Mouse (Mus musculus): ENCODE data around the gene Rpl28. TPM values are rescaled to one million over a fixed set of nuclear protein-coding genes. Genes with fewer than 3 reads are reported as not detected.
"Not testable (repeated sequence)": the region's sequence is repeated elsewhere in the genome, so short reads cannot be mapped to it uniquely, and the experiment has no call there.

Gene Rpl28
- polyA plus RNA-seq, 1 experiment from 2014 or later, result 149 TPM

- WGBS, result 36% methylated on average over 5 of the region's 5 CpGs
- Histone ChIP-seq H3K4me3 (replicated peaks; ENCODE audit: low read depth, low read length) (no peak overlapping the region), H3K36me3 (ENCODE audit: control insufficient read depth, insufficient read depth, low read length) (no peaks in the 10 kb centered on the region), H3K27me3 (ENCODE audit: control insufficient read depth, insufficient read depth, low read length) (peaks cover 39% of the 10 kb centered on the region), H3K4me2 (ENCODE audit: low read length) (no peak overlapping the region), H3K9me3 (ENCODE audit: control insufficient read depth, low read length) (no peaks in the 10 kb centered on the region), H3K9ac (replicated peaks; ENCODE audit: low read length) (no peak overlapping the region), H3K27ac (replicated peaks; ENCODE audit: low read depth, low read length) (no peak overlapping the region), H3K4me1 (ENCODE audit: control insufficient read depth, insufficient read depth, low read length) (no peaks in the 10 kb centered on the region)
- ATAC-seq (ENCODE audit: low FRiP score, low TSS enrichment) (no peak), DNase-seq (no peak)
Observed at GRCm38 (mm10) chr7:4779921-4780320, 12.8 kb upstream of the Rpl28 start.

DNA sequence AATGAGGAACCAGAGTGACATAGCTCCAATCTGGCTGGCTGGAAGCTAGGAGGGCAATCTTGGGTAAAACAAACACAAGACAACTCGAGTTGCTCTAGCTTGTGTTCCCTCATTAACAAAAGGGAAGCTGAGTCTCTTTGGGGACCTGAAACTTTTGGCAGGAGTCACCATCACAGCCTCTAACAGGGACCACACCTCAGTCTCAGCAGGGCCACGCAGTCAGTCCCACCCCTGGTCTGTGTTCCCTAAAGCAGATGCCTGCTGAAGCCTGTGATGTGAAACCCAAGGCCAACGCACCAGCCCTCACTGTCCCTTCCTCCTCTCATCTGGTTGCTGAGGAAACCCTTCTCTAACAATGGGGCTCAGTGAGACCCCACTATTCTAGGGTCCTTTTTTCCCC is 10.5 kb upstream of the Rpl28 start:
- no peak for ATAC-seq (ENCODE audit: low FRiP score, low TSS enrichment)
- Histone ChIP-seq H3K27ac (replicated peaks; ENCODE audit: low read depth, low read length) (no peak overlapping the region), H3K4me2 (ENCODE audit: low read length) (no peak overlapping the region), H3K9ac (replicated peaks; ENCODE audit: low read length) (no peak overlapping the region), H3K4me1 (ENCODE audit: control insufficient read depth, insufficient read depth, low read length) (no peaks in the 10 kb centered on the region), H3K9me3 (ENCODE audit: control insufficient read depth, low read length) (no peaks in the 10 kb centered on the region), H3K36me3 (ENCODE audit: control insufficient read depth, insufficient read depth, low read length) (no peaks in the 10 kb centered on the region), H3K27me3 (ENCODE audit: control insufficient read depth, insufficient read depth, low read length) (peaks cover 24% of the 10 kb centered on the region), H3K4me3 (replicated peaks; ENCODE audit: low read depth, low read length) (no peak overlapping the region)
- WGBS, result 58% methylated on average over 3 of the region's 3 CpGs
- DNase-seq, result no peak

DNA sequence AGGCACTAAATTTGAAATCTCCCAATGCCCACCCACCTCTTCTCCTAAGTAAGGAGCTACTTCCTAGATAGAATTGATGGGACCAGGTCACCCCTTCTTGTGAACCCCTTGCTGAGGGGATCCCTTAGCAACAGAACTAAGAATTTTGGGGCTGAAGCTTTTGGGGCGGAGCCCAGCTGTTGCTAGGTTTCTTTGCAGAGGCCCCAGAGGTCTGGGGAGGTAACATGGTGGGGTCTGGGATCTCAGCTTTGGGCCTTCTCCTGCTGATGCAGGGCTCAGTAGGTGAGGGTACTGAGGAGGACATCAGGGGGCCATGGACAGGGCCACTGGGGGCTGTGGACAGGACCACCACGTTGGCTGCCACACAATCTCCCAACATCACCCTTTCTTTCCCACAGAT is 9.9 kb upstream of the Rpl28 start, which contains the start of the genes Il11 and Tmem190:
Gene Il11, minus strand, starts transcription at position 101 of the 400 bp plus-strand sequence.
Gene Tmem190, plus strand, starts transcription at position 179 of the 400 bp plus-strand sequence.
- Histone ChIP-seq H3K4me2 (ENCODE audit: low read length) (no peak within 1 kb of the TSS), H3K27me3 (ENCODE audit: control insufficient read depth, insufficient read depth, low read length) (peaks cover 17% of the 10 kb centered on the region; the same call in 1 of the 2 replicates), H3K4me1 (ENCODE audit: control insufficient read depth, insufficient read depth, low read length) (no peaks in the 10 kb centered on the region), H3K9me3 (ENCODE audit: control insufficient read depth, low read length) (no peaks in the 10 kb centered on the region), H3K36me3 (ENCODE audit: control insufficient read depth, insufficient read depth, low read length) (no peaks in the 10 kb centered on the region), H3K9ac (replicated peaks; ENCODE audit: low read length) (no peak within 1 kb of the TSS), H3K4me3 (replicated peaks; ENCODE audit: low read depth, low read length) (no peak within 1 kb of the TSS), H3K27ac (replicated peaks; ENCODE audit: low read depth, low read length) (no peak within 1 kb of the TSS)
- WGBS, result 67% methylated on average over 2 of the region's 2 CpGs
- ATAC-seq (ENCODE audit: low FRiP score, low TSS enrichment) (no peak), DNase-seq (no peak)

GRCm38 (mm10) chr7:4783667-4784268 is 8.9 kb upstream of the Rpl28 start:
- DNase-seq (no peak), ATAC-seq (ENCODE audit: low FRiP score, low TSS enrichment) (no peak)
- WGBS, result 87% methylated on average over 14 of the region's 14 CpGs
- H3K27me3 ChIP-seq (ENCODE audit: control insufficient read depth, insufficient read depth, low read length), result peaks cover 7% of the 10 kb centered on the region; the same call in 1 of the 2 replicates
- H3K4me1 ChIP-seq (ENCODE audit: control insufficient read depth, insufficient read depth, low read length), result no peaks in the 10 kb centered on the region
- no peaks in the 10 kb centered on the region for H3K36me3 ChIP-seq (ENCODE audit: control insufficient read depth, insufficient read depth, low read length)
- no peaks in the 10 kb centered on the region for H3K9me3 ChIP-seq (ENCODE audit: control insufficient read depth, low read length)
- H3K27ac ChIP-seq (replicated peaks; ENCODE audit: low read depth, low read length), result no peak overlapping the region
- H3K4me2 ChIP-seq (ENCODE audit: low read length), result no peak overlapping the region
- no peak overlapping the region for H3K9ac ChIP-seq (replicated peaks; ENCODE audit: low read length)
- H3K4me3 ChIP-seq (replicated peaks; ENCODE audit: low read depth, low read length), result no peak overlapping the region

GRCm38 (mm10) chr7:4788499-4789435 is 3.9 kb upstream of the Rpl28 start:
- H3K9me3 ChIP-seq (ENCODE audit: control insufficient read depth, low read length), result no peaks in the 10 kb centered on the region
- peak; percentile 61 for ATAC-seq (ENCODE audit: low FRiP score, low TSS enrichment)
- DNase-seq, result peak; percentile 79
- H3K27me3 ChIP-seq (ENCODE audit: control insufficient read depth, insufficient read depth, low read length), result peaks cover 9% of the 10 kb centered on the region; the same call in 1 of the 2 replicates
- H3K4me2 ChIP-seq (ENCODE audit: low read length), result peak overlapping the region; percentile 94
- peaks cover 2% of the 10 kb centered on the region; the same call in 1 of the 2 replicates for H3K4me1 ChIP-seq (ENCODE audit: control insufficient read depth, insufficient read depth, low read length)
- 3% methylated on average over 64 of the region's 64 CpGs for WGBS
- peak overlapping the region; percentile 48 for H3K4me3 ChIP-seq (replicated peaks; ENCODE audit: low read depth, low read length)
- H3K36me3 ChIP-seq (ENCODE audit: control insufficient read depth, insufficient read depth, low read length), result no peaks in the 10 kb centered on the region
- peak overlapping the region; percentile 76 for H3K9ac ChIP-seq (replicated peaks; ENCODE audit: low read length)
- peak overlapping the region; percentile 71 for H3K27ac ChIP-seq (replicated peaks; ENCODE audit: low read depth, low read length)

GRCm38 (mm10) chr7:4789436-4789935 is 3.2 kb upstream of the Rpl28 start, which contains the start of gene Tmem238:
TSS of gene Tmem238 (minus strand) at chr7:4789656.
- Histone ChIP-seq H3K27me3 (ENCODE audit: control insufficient read depth, insufficient read depth, low read length) (peaks cover 9% of the 10 kb centered on the region; the same call in 1 of the 2 replicates), H3K36me3 (ENCODE audit: control insufficient read depth, insufficient read depth, low read length) (peaks cover 7% of the 10 kb centered on the region), H3K4me3 (replicated peaks; ENCODE audit: low read depth, low read length) (peak within 1 kb of the TSS; percentile 48), H3K4me2 (ENCODE audit: low read length) (peak within 1 kb of the TSS; percentile 94), H3K9ac (replicated peaks; ENCODE audit: low read length) (peak within 1 kb of the TSS; percentile 76), H3K9me3 (ENCODE audit: control insufficient read depth, low read length) (no peaks in the 10 kb centered on the region), H3K27ac (replicated peaks; ENCODE audit: low read depth, low read length) (peak within 1 kb of the TSS; percentile 71), H3K4me1 (ENCODE audit: control insufficient read depth, insufficient read depth, low read length) (peaks cover 6% of the 10 kb centered on the region; the same call in 1 of the 2 replicates)
- 9% methylated on average over 39 of the region's 40 CpGs for WGBS
- 0 out of 2 replicates have a peak, but pooled peaks have one; percentile 1 for ATAC-seq (ENCODE audit: low FRiP score, low TSS enrichment)
- no peak for DNase-seq

DNA sequence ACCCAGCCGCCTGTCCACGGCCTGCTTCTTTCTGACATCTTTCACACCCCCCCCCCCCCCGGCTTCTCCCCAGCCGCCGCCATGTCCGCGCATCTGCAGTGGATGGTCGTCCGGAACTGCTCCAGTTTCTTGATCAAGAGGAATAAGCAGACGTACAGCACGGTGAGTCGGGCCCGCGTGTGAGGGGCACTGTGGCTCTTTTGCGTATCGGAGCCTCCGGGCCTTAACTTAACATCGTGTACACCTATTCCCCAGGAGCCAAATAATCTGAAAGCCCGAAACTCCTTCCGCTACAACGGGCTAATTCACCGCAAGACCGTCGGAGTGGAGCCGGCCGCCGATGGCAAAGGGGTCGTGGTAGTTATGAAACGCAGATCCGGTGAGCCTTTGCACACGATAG is 574 bp downstream of the Rpl28 start:
- H3K4me1 ChIP-seq (ENCODE audit: control insufficient read depth, insufficient read depth, low read length); H3K27me3 ChIP-seq (ENCODE audit: control insufficient read depth, insufficient read depth, low read length); DNase-seq; H3K9me3 ChIP-seq (ENCODE audit: control insufficient read depth, low read length): not testable (repeated sequence)
- Histone ChIP-seq H3K36me3 (ENCODE audit: control insufficient read depth, insufficient read depth, low read length) (peaks cover 40% of the 10 kb centered on the region), H3K4me3 (replicated peaks; ENCODE audit: low read depth, low read length) (peak overlapping the region; percentile 71), H3K4me2 (ENCODE audit: low read length) (peak overlapping the region; percentile 83), H3K9ac (replicated peaks; ENCODE audit: low read length) (peak overlapping the region; percentile 80), H3K27ac (replicated peaks; ENCODE audit: low read depth, low read length) (peak overlapping the region; percentile 89)
- 1% methylated on average over 31 of the region's 31 CpGs for WGBS
- ATAC-seq (ENCODE audit: low FRiP score, low TSS enrichment), result peak; percentile 2; the same call in 1 of the 2 replicates

DNA sequence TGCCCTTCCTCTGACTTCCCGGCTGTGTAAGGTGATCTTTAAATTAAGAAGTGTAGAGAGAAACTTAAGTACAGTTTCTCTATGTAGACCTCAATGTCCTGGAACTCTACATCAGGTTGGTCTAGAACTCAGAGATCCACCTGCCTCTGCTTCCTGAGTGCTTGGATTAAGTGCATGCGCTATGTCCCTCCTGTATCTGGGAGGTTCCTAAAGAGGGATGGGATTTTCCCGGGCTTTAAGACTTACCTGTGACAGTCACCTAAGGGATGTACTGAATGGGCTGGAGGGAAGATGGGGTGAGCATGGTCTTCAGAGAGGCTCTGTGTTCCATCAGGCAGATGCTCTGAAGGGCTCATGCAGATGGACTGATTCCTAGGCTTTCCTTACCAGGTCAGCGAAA is 1.0 kb downstream of the Rpl28 start:
- no peaks in the 10 kb centered on the region for H3K9me3 ChIP-seq (ENCODE audit: control insufficient read depth, low read length)
- H3K36me3 ChIP-seq (ENCODE audit: control insufficient read depth, insufficient read depth, low read length), result peaks cover 40% of the 10 kb centered on the region
- no peak overlapping the region for H3K27ac ChIP-seq (replicated peaks; ENCODE audit: low read depth, low read length)
- peak overlapping the region; percentile 71 for H3K4me3 ChIP-seq (replicated peaks; ENCODE audit: low read depth, low read length)
- 45% methylated on average over 4 of the region's 4 CpGs for WGBS
- H3K4me1 ChIP-seq (ENCODE audit: control insufficient read depth, insufficient read depth, low read length), result peaks cover 6% of the 10 kb centered on the region; the same call in 1 of the 2 replicates
- ATAC-seq (ENCODE audit: low FRiP score, low TSS enrichment) (no peak), DNase-seq (no peak)
- peak overlapping the region; percentile 83 for H3K4me2 ChIP-seq (ENCODE audit: low read length)
- H3K27me3 ChIP-seq (ENCODE audit: control insufficient read depth, insufficient read depth, low read length), result peaks cover 9% of the 10 kb centered on the region; the same call in 1 of the 2 replicates
- H3K9ac ChIP-seq (replicated peaks; ENCODE audit: low read length), result peak overlapping the region; percentile 80
